In genomic region chr16:34752977-34753376, GRCm38 (mm10) we compare ENCODE assay signal across 22 mouse cellular contexts. TPM values are rescaled to one million over a fixed set of nuclear protein-coding genes. Genes with fewer than 3 reads are reported as not detected.
DNase-seq lines count a peak whose midpoint lies in the region; ATAC-seq lines count a peak whose summit lies in the region.
"Had no signal": no experiment of that assay in that cellular context is flagged by ENCODE, and none has a peak within 500 bp of the region (broad histone marks: within the 10 kb centered on the region; RNA-seq: fewer than 3 reads in every experiment).

No protein-coding gene starts in this region.

- no peak overlapping the region for H3K27ac ChIP-seq in midbrain, embryonic 11.5 days (ENCODE audit: low read depth, low read length)
- no peak overlapping the region for H3K27ac ChIP-seq in midbrain, embryonic 15.5 days
- H3K27ac ChIP-seq in embryonic facial prominence, embryonic 10.5 days (replicated peaks) = no peak overlapping the region
- H3K27ac ChIP-seq: embryonic facial prominence, embryonic 12.5 days; hindbrain, embryonic 13.5 days; midbrain, embryonic 12.5 days; neural tube, embryonic 12.5 days had no signal

- H3K4me3 ChIP-seq in midbrain, embryonic 11.5 days (ENCODE audit: low read depth, low read length) = no peak overlapping the region
- no peak overlapping the region for H3K4me3 ChIP-seq in midbrain, embryonic 15.5 days
- peak overlapping the region; percentile 29 for H3K4me3 ChIP-seq in megakaryocyte, embryonic 14.5 days (replicated peaks)
- no peak overlapping the region for H3K4me3 ChIP-seq in embryonic facial prominence, embryonic 10.5 days
- H3K4me3 ChIP-seq: embryonic facial prominence, embryonic 12.5 days; hindbrain, embryonic 13.5 days; midbrain, embryonic 12.5 days; neural tube, embryonic 12.5 days had no signal

- peak; percentile 10 for DNase-seq in midbrain, embryonic 11.5 days (ENCODE audit: low spot score, missing footprints)
- DNase-seq in urinary bladder, adult 2 months (ENCODE audit: low spot score) = no peak
- no peak for DNase-seq in embryo, embryonic 9.5 days (ENCODE audit: extremely low spot score)
- no peak for DNase-seq in embryonic facial prominence, embryonic 10.5 days (ENCODE audit: low spot score)
- DNase-seq: adrenal gland, postnatal 25 days; cerebellum, adult 9-10 months; gastrocnemius, postnatal 36 days; kidney, adult 18-20 months; kidney, postnatal 4 days; lung, embryonic 14.5 days; lung, postnatal 4 days; retina, postnatal 1 day; thymus, adult 18-20 months; thymus, postnatal 36 days had no signal

- 77% methylated on average over 3 of the region's 3 CpGs for WGBS in midbrain, embryonic 11.5 days
- WGBS in midbrain, embryonic 15.5 days = 85% methylated on average over 3 of the region's 3 CpGs
- WGBS in embryonic facial prominence, embryonic 10.5 days = 89% methylated on average over 3 of the region's 3 CpGs

- no peak overlapping the region for H3K9ac ChIP-seq in midbrain, embryonic 11.5 days (ENCODE audit: low read length)
- no peak overlapping the region for H3K9ac ChIP-seq in midbrain, embryonic 15.5 days
- H3K9ac ChIP-seq: embryonic facial prominence, embryonic 12.5 days; hindbrain, embryonic 13.5 days; lung, embryonic 14.5 days; midbrain, embryonic 12.5 days; neural tube, embryonic 12.5 days had no signal

- H3K27me3 ChIP-seq in midbrain, embryonic 11.5 days (ENCODE audit: control insufficient read depth, insufficient read depth, low read length) = no peaks in the 10 kb centered on the region
- H3K27me3 ChIP-seq in midbrain, embryonic 15.5 days (replicated peaks) = no peaks in the 10 kb centered on the region
- peaks cover 2% of the 10 kb centered on the region for H3K27me3 ChIP-seq in megakaryocyte, embryonic 14.5 days (replicated peaks)
- H3K27me3 ChIP-seq in embryonic facial prominence, embryonic 10.5 days (replicated peaks; ENCODE audit: low read depth, poor library complexity, severe bottlenecking) = no peaks in the 10 kb centered on the region
- H3K27me3 ChIP-seq: embryonic facial prominence, embryonic 12.5 days; neural tube, embryonic 12.5 days had no signal

- no peaks in the 10 kb centered on the region for H3K36me3 ChIP-seq in midbrain, embryonic 11.5 days (ENCODE audit: control insufficient read depth, insufficient read depth, low read length)
- H3K36me3 ChIP-seq in midbrain, embryonic 15.5 days (replicated peaks) = no peaks in the 10 kb centered on the region
- H3K36me3 ChIP-seq in megakaryocyte, embryonic 14.5 days (replicated peaks; ENCODE audit: low read length) = peaks cover 28% of the 10 kb centered on the region
- H3K36me3 ChIP-seq in embryonic facial prominence, embryonic 10.5 days (replicated peaks) = no peaks in the 10 kb centered on the region
- H3K36me3 ChIP-seq: embryonic facial prominence, embryonic 12.5 days; hindbrain, embryonic 13.5 days; midbrain, embryonic 12.5 days; neural tube, embryonic 12.5 days had no signal

- no peaks in the 10 kb centered on the region for H3K9me3 ChIP-seq in midbrain, embryonic 11.5 days (ENCODE audit: control insufficient read depth, low read length)
- no peaks in the 10 kb centered on the region for H3K9me3 ChIP-seq in midbrain, embryonic 15.5 days
- peaks cover 4% of the 10 kb centered on the region; the same call in 1 of the 2 replicates for H3K9me3 ChIP-seq in megakaryocyte, embryonic 14.5 days
- H3K9me3 ChIP-seq in embryonic facial prominence, embryonic 10.5 days = no peaks in the 10 kb centered on the region
- H3K9me3 ChIP-seq: embryonic facial prominence, embryonic 12.5 days; hindbrain, embryonic 13.5 days; midbrain, embryonic 12.5 days; neural tube, embryonic 12.5 days had no signal

- H3K4me1 ChIP-seq in midbrain, embryonic 11.5 days (ENCODE audit: control insufficient read depth, insufficient read depth, low read length) = peaks cover 18% of the 10 kb centered on the region
- H3K4me1 ChIP-seq in midbrain, embryonic 15.5 days = peaks cover 6% of the 10 kb centered on the region
- H3K4me1 ChIP-seq in megakaryocyte, embryonic 14.5 days = peaks cover 62% of the 10 kb centered on the region
- H3K4me1 ChIP-seq in embryonic facial prominence, embryonic 10.5 days = peaks cover 40% of the 10 kb centered on the region

- no peak for ATAC-seq in midbrain, embryonic 11.5 days (ENCODE audit: low FRiP score)
- ATAC-seq in midbrain, embryonic 15.5 days (replicated peaks) = no peak
- ATAC-seq in granulocyte monocyte progenitor cell, adult 5-6 weeks (replicated peaks; ENCODE audit: poor library complexity, severe bottlenecking) = peak; percentile 98
- ATAC-seq: inflammation-experienced regulatory T-cells, adult 6 months had no signal

- no peak overlapping the region for H3K4me2 ChIP-seq in midbrain, embryonic 11.5 days
- no peak overlapping the region for H3K4me2 ChIP-seq in midbrain, embryonic 15.5 days
- H3K4me2 ChIP-seq: embryonic facial prominence, embryonic 12.5 days; hindbrain, embryonic 13.5 days; lung, embryonic 14.5 days; midbrain, embryonic 12.5 days; neural tube, embryonic 12.5 days had no signal

RNA-seq across cellular contexts. Expression of gene Mylk, which starts 8.0 kb away (rescaled TPM):
- polyA plus RNA-seq in midbrain, embryonic 11.5 days (2014; fragmentation: Nextera tagmentation; extraction: Ambion mirVana) = 6.9 TPM in 2 replicates
- polyA plus RNA-seq in midbrain, embryonic 15.5 days (2015; fragmentation: Nextera tagmentation; extraction: Ambion mirVana) = 4.1 and 4.9 TPM in 2 replicates
- total RNA-seq in granulocyte monocyte progenitor cell, adult 5-6 weeks (2014; fragmentation: Nextera tagmentation) = 0.17 and 0.92 TPM in 2 replicates
- total RNA-seq in granulocyte monocyte progenitor cell, adult 5-6 weeks (2017) = 3.1 and 4.3 TPM in 2 replicates
- polyA plus RNA-seq in megakaryocyte, embryonic 14.5 days (2012; ENCODE audit: insufficient read depth, low replicate concordance) = 66.2 and 90.1 TPM in 2 replicates
- 2,043 and 2,359 TPM in 2 replicates for polyA plus RNA-seq in urinary bladder, adult 2 months (2012; rRNA removed)
- 3.0 and 3.5 TPM in 2 replicates for polyA plus RNA-seq in embryonic facial prominence, embryonic 10.5 days (2016; fragmentation: Nextera tagmentation; extraction: Ambion mirVana)
- polyA plus RNA-seq: inflammation-experienced regulatory T-cells, adult 6 months had no signal

Comparison
In these comparisons a context has a peak if more than half of its experiments do, and no peak if none do; other contexts are left out.
1. RNA of gene Mylk, which starts 8.0 kb away (polyA plus RNA-seq): 2,043 to 2,359 TPM in urinary bladder, adult 2 months; 66.2 to 90.1 TPM in megakaryocyte, embryonic 14.5 days, 6.9 TPM in midbrain, embryonic 11.5 days, 4.1 to 4.9 TPM in midbrain, embryonic 15.5 days and 3.0 to 3.5 TPM in embryonic facial prominence, embryonic 10.5 days; every median in the first group is over 10 times any median in the second.